Mouse (Mus musculus) bone marrow, adult 2 months (tissue): ENCODE measurements at regions not wholly inside any gene's neighbourhood (a gene's known extent, or its start where the extent isn't known, plus 50 kb on each side); places are given as distances from the start of the nearest gene placed in this dataset.

Source experiments
- CTCF ChIP-seq: fragments of 200-500 bp; IDR thresholded peaks from 2 replicates; pipeline ENCODE4 v1.5.1; 2011; ENCODE audit warnings: low read length, control low read depth; ENCODE audit not compliant: control insufficient read depth, insufficient read depth
- POLR2A ChIP-seq: fragments of 200-500 bp; IDR thresholded peaks from 2 replicates; pipeline ENCODE4 v1.6.1; 2011; ENCODE audit warnings: low read depth, mild to moderate bottlenecking, control low read depth, low read length, borderline replicate concordance; ENCODE audit not compliant: control insufficient read depth

DNA sequence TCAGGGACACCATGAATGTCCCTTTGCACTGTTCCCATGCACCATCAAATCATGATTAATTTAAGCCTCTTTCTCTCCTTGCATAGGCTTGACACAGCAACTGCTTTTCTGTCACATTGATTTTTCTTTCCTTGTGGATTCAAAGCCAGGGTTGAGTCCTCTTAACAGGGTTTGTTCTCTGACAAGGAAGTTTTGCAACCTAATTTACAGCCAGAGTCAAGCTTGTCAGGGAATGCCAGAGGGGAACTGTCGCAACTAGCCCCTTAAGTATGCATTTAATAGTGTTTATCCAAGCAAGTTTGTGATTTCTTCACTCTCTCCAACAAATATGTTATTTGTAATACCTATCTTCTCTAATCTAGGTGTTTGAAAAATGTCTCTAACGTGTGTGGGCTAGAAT, 365.7 kb upstream of the Marcks start:
- TF ChIP-seq POLR2A = no peak
- TF ChIP-seq CTCF = no peak
